Mouse (Mus musculus): Measurements from ENCODE around the gene Olfr1325. TPM values are rescaled to one million over a fixed set of nuclear protein-coding genes. Genes with fewer than 3 reads are reported as not detected.
"Not testable (repeated sequence)": the region's sequence is repeated elsewhere in the genome, so short reads cannot be mapped to it uniquely, and the experiment has no call there.

The Olfr1325 gene
- total RNA-seq (2021), result not detected
- long read RNA-seq, experiment 1, result 0 reads
- long read RNA-seq, experiment 2, result 0 reads

DNA sequence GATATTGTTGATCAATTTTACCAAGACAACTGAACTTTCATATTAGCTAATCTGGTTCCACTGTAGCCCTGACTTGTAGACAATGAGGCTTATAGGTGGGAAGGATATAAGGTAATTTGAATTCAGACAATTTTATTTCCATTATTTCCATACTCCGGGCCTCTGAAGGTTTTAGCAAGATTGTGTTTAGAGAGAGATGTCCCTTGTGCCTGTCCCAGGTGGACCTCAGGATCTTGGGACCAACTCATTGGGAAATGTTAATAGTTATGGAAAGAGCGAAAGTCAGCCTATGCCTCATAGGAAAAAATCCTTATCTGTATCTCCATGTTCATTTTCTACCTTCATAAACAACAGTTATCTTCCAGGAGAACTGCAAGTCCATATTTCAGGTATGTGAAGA, at the start of gene Olfr1325:
TSS of gene Olfr1325 (plus strand) at position 301 of the 400 bp plus-strand sequence.
- no peak for DNase-seq

DNA sequence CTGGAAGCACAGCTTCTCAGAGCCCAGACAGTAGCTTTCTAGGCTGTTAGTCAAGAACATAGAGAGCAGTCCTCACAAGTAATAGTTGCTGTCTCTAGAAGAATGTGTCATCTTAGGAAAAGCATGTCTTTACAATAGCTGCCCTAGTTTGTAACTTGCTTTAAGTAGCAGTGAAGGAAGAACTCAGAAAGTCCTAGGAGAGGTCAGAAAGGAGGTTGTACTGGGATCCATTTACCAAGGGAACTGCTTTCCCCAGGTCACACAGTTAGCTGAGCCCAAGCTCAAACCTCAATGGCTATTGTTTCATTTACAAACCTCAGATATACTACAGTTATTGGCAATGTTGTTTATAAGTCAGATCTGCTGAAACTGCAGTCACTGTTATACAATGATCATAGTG, 17.7 kb upstream of the Olfr1325 start, which contains the start of gene Olfr1326-ps1:
TSS of gene Olfr1326-ps1 (minus strand) at position 101 of the 400 bp plus-strand sequence.
- no peak for DNase-seq
- Histone ChIP-seq H3K4me3 (no peak within 1 kb of the TSS), H3K27ac (no peak within 1 kb of the TSS)
- intact Hi-C loops (cut with DNase I), result no loop called here
- TF ChIP-seq CTCF (IDR thresholded peaks at IDR 0.05), result no peak

More for the DNA sequence above, at the start of gene Olfr1325:
- Histone ChIP-seq H3K27ac (no peak within 1 kb of the TSS), H3K4me3 (no peak within 1 kb of the TSS)
- no peak for TF ChIP-seq CTCF (IDR thresholded peaks at IDR 0.05)
- intact Hi-C loops (cut with DNase I), result no loop called here

GRCm38 (mm10) chrX:74645466-74646323, 53.2 kb downstream of the Olfr1325 start, which contains the start of gene Gm5640:
Gene Gm5640, minus strand, starts transcription at chrX:74645635.
- DNase-seq; H3K27ac ChIP-seq; intact Hi-C loops (cut with DNase I); H3K4me3 ChIP-seq: not testable (repeated sequence)

GRCm38 (mm10) chrX:74646393-74646792, 53.9 kb downstream of the Olfr1325 start:
- DNase-seq; intact Hi-C loops (cut with DNase I); H3K27ac ChIP-seq; H3K4me3 ChIP-seq: not testable (repeated sequence)

Other genes starting within 250 kb of the Olfr1325 start
- gene Lage3, start 239.1 kb upstream of the Olfr1325 start, total RNA-seq (2021), result 10 to 100 TPM; 33.9 to 37.1 TPM
- gene Ubl4a, start 219.5 kb upstream of the Olfr1325 start, total RNA-seq (2021), result 10 to 100 TPM; 55.6 to 63.7 TPM
- 1 to 10 TPM; 2.5 TPM for gene Slc10a3, start 219.3 kb upstream of the Olfr1325 start, total RNA-seq (2021)
- gene Fam3a, start 199.4 kb upstream of the Olfr1325 start, total RNA-seq (2021), result 10 to 100 TPM; 13.2 to 13.6 TPM
- 10 to 100 TPM; 21.2 to 26.8 TPM for gene Ikbkg, start 199.4 kb upstream of the Olfr1325 start, total RNA-seq (2021)
- 1 to 10 TPM; 4.2 to 4.7 TPM for gene G6pdx, start 163.5 kb upstream of the Olfr1325 start, total RNA-seq (2021)
- gene Gm6880, start 111.3 kb upstream of the Olfr1325 start, total RNA-seq (2021), result not detected
- gene Olfr1326-ps1, start 17.8 kb upstream of the Olfr1325 start, total RNA-seq (2021), result not detected
- not detected for gene Gm5640, start 53.0 kb downstream of the Olfr1325 start, total RNA-seq (2021)
- gene Gm6890, start 148.2 kb downstream of the Olfr1325 start, total RNA-seq (2021), result not detected
- gene Gm5936, start 244.5 kb downstream of the Olfr1325 start, total RNA-seq (2021), result not detected